15 mouse cellular contexts compared by ENCODE assay signal in genomic region chr8:89501756-89502155, GRCm38 (mm10).
"Had no signal": no experiment of that assay in that cellular context is flagged by ENCODE, and none has a peak within 500 bp of the region (broad histone marks: within the 10 kb centered on the region; RNA-seq: fewer than 3 reads in every experiment).

No protein-coding gene starts in this region.

- H3K27me3 ChIP-seq: neural tube, embryonic 13.5 days; neural tube, embryonic 15.5 days; stomach, embryonic 15.5 days had no signal

- H3K27ac ChIP-seq: neural tube, embryonic 13.5 days; neural tube, embryonic 15.5 days; stomach, embryonic 15.5 days; stomach, postnatal 0 days had no signal

- H3K4me3 ChIP-seq: neural tube, embryonic 13.5 days; neural tube, embryonic 15.5 days; stomach, embryonic 15.5 days had no signal

- H3K9me3 ChIP-seq: neural tube, embryonic 13.5 days; neural tube, embryonic 15.5 days; stomach, embryonic 15.5 days had no signal

- H3K4me1 ChIP-seq: neural tube, embryonic 13.5 days; neural tube, embryonic 15.5 days; stomach, embryonic 15.5 days had no signal

- DNase-seq: retina, postnatal 1 day; right cerebral cortex, adult 18-20 months; right cerebral cortex, postnatal 25 days; right cerebral cortex, postnatal 4 days; spleen, adult 18-20 months; thymus, adult 18-20 months; thymus, adult 2 months; thymus, postnatal 14 days; thymus, postnatal 25 days; thymus, postnatal 36 days; thymus, postnatal 4 days had no signal

- H3K9ac ChIP-seq: neural tube, embryonic 13.5 days; neural tube, embryonic 15.5 days; stomach, embryonic 15.5 days had no signal

- H3K36me3 ChIP-seq: neural tube, embryonic 13.5 days; neural tube, embryonic 15.5 days; stomach, embryonic 15.5 days had no signal

- H3K4me2 ChIP-seq: neural tube, embryonic 13.5 days; neural tube, embryonic 15.5 days; stomach, embryonic 15.5 days had no signal
